Mouse (Mus musculus) spleen, adult 2 months (tissue): ENCODE measurements around the gene Bmpr1b.

Experiments
- CTCF ChIP-seq: fragments of 200-500 bp; IDR thresholded peaks from 2 replicates; pipeline ENCODE4 v1.5.1; 2011; ENCODE audit warnings: mild to moderate bottlenecking, inconsistent platforms; ENCODE audit not compliant: insufficient read depth, insufficient read length, insufficient replicate concordance; ENCODE audit errors: extremely low read depth
- POLR2A ChIP-seq: fragments of 200-500 bp; IDR thresholded peaks from 2 replicates; pipeline ENCODE4 v1.6.1; 2011; ENCODE audit warnings: low read depth, low read length, inconsistent platforms

GRCm38 (mm10) chr3:142050681-142051080 is 118.5 kb downstream of the Bmpr1b start:
- TF ChIP-seq CTCF (no peak), POLR2A (no peak)
